Mouse (Mus musculus): ENCODE results near the gene Six6. TPM values are rescaled to one million over a fixed set of nuclear protein-coding genes. Genes with fewer than 3 reads are reported as not detected.

Gene Six6
- polyA plus RNA-seq, 2 experiments from 2014 or later: 0.13 TPM; not detected in 1

DNA sequence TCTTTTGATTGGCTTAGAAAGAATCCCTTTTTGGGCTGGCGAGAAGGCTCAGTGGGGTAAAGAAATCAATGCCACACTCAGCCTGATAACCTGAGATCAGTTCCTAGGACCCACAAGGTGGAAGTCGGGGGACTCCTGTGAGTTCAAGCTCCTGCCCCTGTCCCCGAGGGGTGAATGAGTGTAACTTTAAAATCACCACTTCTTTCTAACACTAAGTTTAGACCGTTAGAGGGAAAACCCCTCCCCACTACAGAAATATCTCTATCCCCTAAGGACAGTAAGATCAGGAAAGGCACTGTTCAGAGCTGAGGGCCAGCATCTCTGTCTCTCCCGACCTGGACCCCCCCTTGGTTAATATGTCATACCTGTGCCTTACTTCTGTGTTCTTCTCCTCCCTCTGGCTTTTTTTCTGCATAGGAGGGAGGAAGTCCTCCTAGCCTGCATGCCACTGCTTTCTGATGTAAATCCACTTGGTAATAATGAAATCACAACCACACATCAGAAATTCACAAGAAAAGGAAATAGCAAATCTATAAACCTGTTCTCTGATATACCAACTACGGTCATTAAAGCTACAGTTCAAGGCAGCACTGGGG is 18.2 kb downstream of the Six6 start:
- no peak for ATAC-seq

- no peak for ATAC-seq
These were observed 18.8 kb downstream of the Six6 start for GRCm38 (mm10) chr12:72958446-72958845.

GRCm38 (mm10) chr12:72962761-72963160 is 23.1 kb downstream of the Six6 start:
- no peak for ATAC-seq

GRCm38 (mm10) chr12:72967541-72967940 is 27.8 kb downstream of the Six6 start:
- ATAC-seq: no peak

- no peak for ATAC-seq
These were observed 30.9 kb downstream of the Six6 start for GRCm38 (mm10) chr12:72970620-72971019.

GRCm38 (mm10) chr12:72973161-72973560 is 33.5 kb downstream of the Six6 start:
- ATAC-seq: peak; percentile 54

DNA sequence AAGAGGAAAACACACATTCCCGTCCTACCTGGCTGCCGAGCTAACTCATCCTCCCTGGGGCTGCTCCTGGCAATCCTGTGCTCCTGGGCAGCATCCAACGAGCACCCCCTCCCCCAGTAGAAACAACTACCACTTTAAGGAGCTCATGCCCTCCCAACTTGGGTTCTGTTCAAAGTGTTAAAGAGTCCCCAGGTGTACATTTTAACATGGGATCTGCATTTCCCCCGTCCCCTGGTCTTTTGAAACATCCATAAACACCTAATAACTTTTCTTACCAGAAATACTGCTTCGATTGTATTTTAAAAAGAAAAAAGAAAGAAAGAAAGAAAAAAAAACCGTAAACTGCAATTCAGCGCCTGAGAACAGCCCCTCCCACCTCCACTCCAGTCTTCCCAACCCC is 36.5 kb downstream of the Six6 start:
- no peak for ATAC-seq

DNA sequence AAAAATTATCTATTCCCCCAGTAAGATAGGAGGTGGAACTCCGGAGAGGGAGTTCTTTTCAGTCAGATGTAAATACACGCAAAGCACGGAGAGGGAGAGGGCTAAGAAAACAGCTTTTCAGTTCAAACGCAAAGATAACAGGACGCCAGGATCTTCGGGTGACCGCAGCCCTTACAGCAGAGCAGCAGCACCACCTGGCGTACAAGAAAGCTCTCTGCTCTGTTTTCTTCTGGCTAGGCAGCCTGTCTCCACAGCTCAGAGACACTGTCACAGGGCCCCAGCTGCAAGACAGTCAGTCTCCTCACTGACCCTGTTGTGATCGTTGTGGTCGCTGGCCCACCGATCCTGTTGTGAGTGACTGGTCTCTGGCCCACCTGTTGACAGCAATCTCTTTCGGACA is 37.0 kb downstream of the Six6 start:
- ATAC-seq: peak; percentile 68

- ATAC-seq: no peak
These were observed 38.2 kb downstream of the Six6 start for GRCm38 (mm10) chr12:72977851-72978250.

- ATAC-seq: no peak
These were observed 39.5 kb downstream of the Six6 start for GRCm38 (mm10) chr12:72979236-72979635.

DNA sequence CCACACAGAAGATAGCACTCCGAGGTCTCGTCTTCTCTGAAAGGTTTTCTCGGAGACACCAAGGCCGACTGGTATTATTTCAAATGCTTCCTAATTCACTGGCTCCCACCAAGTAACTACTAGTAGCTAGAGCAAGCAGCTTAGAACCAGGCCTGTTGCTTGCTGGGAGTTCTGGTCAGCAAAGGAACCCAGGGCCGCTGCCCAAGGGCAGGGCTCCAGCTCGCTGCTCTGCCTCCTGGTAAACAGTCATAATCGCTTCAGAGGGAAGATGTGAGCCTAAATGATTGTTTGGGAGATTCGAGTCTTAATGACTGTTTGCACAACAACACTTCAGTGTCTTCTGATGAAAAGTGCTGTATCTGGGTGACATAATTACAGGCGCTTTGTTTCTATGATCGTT is 42.9 kb downstream of the Six6 start:
- ATAC-seq: no peak

- no peak for ATAC-seq
These were observed 43.6 kb downstream of the Six6 start for GRCm38 (mm10) chr12:72983071-72983857.

Other genes starting within 250 kb of the Six6 start
- gene Ppm1a, start 182.4 kb upstream of the Six6 start, polyA plus RNA-seq (2017; shearing (Covaris generic)): 10 to 100 TPM; 18.6 to 31.9 TPM
- gene 4930447C04Rik, start 882 bp downstream of the Six6 start, polyA plus RNA-seq (2017; shearing (Covaris generic)): under 1 TPM in 1 of 2 experiments, not detected in 1; 0.40 TPM
- not detected for gene Six1, start 114.0 kb downstream of the Six6 start, polyA plus RNA-seq (2017; shearing (Covaris generic))
- under 1 TPM in 1 of 2 experiments, not detected in 1; 0.34 TPM for gene Six4, start 173.6 kb downstream of the Six6 start, polyA plus RNA-seq (2017; shearing (Covaris generic))
- 10 to 100 TPM; 30.1 to 33.1 TPM for gene Mnat1, start 183.8 kb downstream of the Six6 start, polyA plus RNA-seq (2017; shearing (Covaris generic))